Mouse (Mus musculus): ENCODE measurements around the gene Pea15a. TPM values are rescaled to one million over a fixed set of nuclear protein-coding genes. Genes with fewer than 3 reads are reported as not detected.

Pea15a gene
- polyA plus RNA-seq, 1 experiment from 2014 or later: 398 TPM

DNA sequence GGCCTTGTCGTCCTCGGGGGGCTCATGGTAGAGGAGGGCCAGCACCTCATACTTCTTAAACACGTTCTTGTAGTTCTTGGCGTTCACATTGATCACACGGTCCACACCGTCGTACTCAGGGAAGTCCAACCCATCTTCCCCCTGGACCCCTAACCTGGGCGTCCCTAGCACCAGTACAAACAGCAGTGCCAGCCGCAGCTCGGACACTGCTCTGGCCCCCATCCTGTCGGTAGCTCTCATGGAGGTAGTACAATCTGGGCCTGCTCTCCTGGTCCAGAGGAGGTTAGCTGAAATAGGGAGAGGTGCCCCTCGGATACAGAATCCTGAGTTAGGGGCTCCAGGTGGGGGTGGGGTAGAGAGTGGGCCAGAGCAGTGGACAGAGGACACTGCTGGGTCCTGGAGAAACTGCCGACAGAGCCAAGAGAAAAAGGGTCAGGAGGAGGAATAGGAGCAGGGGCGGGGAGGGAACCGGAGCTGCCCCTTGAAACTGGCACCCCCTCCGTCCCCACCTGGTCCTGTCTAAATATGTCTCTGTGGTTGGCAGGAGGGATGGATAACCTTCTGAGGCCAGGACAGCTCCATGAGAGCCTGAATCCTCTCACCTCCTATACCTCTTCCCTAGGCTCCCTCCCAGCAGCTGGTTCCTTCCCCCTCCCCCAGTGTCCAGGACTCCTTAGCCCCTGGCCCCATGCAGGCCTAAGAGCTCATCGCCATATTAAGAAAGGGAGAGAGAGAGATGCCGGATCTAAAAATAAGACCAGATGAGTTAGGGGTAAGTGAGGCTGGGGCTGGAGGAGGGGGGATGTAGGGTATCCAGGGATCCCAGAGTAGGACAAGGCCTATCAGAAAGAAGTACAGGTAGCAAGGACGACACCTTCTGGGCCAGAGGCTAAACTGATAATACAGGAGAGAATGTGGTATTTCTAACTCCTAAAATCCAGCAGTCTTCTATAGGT, 13.1 kb upstream of the Pea15a start, which contains the start of gene Casq1:
Gene Casq1, minus strand, starts transcription at position 418 of the 956 bp plus-strand sequence.
- peak within 1 kb of the TSS; percentile 53 for H3K27ac ChIP-seq
- H3K9ac ChIP-seq (replicated peaks): no peak within 1 kb of the TSS
- no peaks in the 10 kb centered on the region for H3K9me3 ChIP-seq
- H3K4me3 ChIP-seq (replicated peaks): no peak within 1 kb of the TSS
- ATAC-seq: no peak
- 82% methylated on average over 19 of the region's 19 CpGs for WGBS
- peaks cover 47% of the 10 kb centered on the region for H3K4me1 ChIP-seq (replicated peaks)
- no peaks in the 10 kb centered on the region for H3K36me3 ChIP-seq
- H3K4me2 ChIP-seq (replicated peaks): no peak within 1 kb of the TSS
- H3K27me3 ChIP-seq: no peaks in the 10 kb centered on the region

DNA sequence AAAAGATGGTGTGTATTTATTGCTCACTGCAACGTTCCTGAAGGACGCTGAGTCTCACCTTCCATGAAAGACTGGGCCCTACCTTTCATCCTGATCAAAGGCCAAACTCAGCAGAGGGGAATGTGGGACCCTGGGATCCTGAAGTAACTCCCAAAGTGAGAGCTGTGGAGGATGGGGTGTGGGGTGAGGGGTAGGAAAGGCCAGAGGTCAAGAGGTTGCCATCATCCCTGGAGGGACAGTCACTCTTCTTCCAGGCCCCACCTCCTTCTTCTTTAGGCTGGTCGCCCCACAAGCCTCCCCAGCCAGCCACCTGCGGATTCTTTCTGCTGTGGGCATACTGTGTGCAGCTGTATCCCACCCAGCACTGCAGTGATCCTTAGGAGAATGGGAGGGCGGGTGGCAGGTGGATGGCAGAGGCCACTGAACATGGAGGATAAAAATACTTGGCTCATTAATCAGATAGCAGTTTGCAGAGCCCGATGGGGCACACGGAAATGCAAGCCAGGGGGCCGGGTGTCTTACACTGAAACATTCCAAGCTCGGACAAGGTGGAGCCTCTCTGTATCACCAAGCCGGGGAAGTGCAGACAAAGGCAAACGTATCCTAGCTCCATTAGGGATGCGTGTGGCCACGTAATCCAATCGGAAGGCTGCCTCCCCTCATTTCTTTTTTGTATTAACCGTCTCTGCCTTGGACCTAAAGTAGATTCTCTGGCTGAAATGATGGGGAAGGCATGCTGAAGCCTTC, 11.7 kb upstream of the Pea15a start:
- Histone ChIP-seq H3K36me3 (no peaks in the 10 kb centered on the region), H3K9me3 (no peaks in the 10 kb centered on the region), H3K27me3 (no peaks in the 10 kb centered on the region), H3K4me1 (replicated peaks) (peaks cover 55% of the 10 kb centered on the region), H3K27ac (no peak overlapping the region), H3K4me2 (replicated peaks) (no peak overlapping the region), H3K4me3 (replicated peaks) (no peak overlapping the region), H3K9ac (replicated peaks) (no peak overlapping the region)
- ATAC-seq: no peak
- 47% methylated on average over 15 of the region's 15 CpGs for WGBS

DNA sequence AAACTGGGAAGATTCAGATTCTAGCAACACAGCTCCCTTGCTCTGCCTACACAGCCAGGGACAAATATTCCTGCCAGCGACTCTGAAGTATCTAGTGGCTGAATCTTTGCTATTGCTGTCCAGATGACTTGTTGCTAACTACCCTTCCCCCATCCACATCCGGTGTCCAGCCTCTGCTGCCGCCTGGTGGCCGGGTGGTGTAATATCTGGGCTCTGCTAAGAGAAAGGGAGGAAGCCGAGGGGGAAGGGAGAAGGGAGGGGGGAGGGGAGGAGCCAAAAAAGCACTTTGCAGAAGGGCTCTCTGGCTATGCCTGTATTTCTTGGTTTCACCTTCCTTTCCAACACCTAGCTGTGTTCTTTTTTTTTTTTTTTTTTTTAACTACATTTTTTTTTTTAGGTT, 10.5 kb upstream of the Pea15a start:
- Histone ChIP-seq H3K9ac (replicated peaks) (0 out of 2 replicates have a peak overlapping the region, but pooled peaks have one; percentile 33), H3K36me3 (no peaks in the 10 kb centered on the region), H3K27ac (peak overlapping the region; percentile 7; the same call in 1 of the 2 replicates), H3K4me2 (replicated peaks) (peak overlapping the region; percentile 25; the same call in 1 of the 2 replicates), H3K4me3 (replicated peaks) (no peak overlapping the region), H3K27me3 (no peaks in the 10 kb centered on the region), H3K4me1 (replicated peaks) (peaks cover 65% of the 10 kb centered on the region), H3K9me3 (no peaks in the 10 kb centered on the region)
- WGBS: 0% methylated on average over 5 of the region's 5 CpGs
- ATAC-seq: peak; percentile 29

DNA sequence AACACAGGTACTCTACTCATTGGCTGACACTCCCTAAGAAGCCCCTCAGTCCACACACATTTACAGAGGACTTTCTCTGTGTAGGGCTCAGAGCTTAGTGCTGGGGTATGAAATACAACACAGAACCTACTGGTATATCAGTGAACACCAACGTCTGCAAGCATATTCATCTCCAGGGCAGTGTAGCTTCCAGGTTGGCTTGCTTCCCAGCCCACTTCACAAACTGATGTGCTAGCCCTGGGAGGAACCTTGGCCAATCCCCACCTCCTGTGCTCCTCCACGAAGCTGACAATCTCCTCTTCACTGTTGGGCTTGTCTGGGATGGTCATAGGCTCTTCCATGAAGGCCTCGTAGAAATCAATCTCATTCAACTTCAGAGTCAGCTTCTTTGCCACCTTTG, 8.1 kb upstream of the Pea15a start:
- no peak for ATAC-seq
- WGBS: 79% methylated on average over 3 of the region's 3 CpGs
- Histone ChIP-seq H3K27ac (no peak overlapping the region), H3K9ac (replicated peaks) (no peak overlapping the region), H3K36me3 (no peaks in the 10 kb centered on the region), H3K27me3 (no peaks in the 10 kb centered on the region), H3K4me3 (replicated peaks) (no peak overlapping the region), H3K4me2 (replicated peaks) (no peak overlapping the region), H3K9me3 (no peaks in the 10 kb centered on the region), H3K4me1 (replicated peaks) (peaks cover 41% of the 10 kb centered on the region)

DNA sequence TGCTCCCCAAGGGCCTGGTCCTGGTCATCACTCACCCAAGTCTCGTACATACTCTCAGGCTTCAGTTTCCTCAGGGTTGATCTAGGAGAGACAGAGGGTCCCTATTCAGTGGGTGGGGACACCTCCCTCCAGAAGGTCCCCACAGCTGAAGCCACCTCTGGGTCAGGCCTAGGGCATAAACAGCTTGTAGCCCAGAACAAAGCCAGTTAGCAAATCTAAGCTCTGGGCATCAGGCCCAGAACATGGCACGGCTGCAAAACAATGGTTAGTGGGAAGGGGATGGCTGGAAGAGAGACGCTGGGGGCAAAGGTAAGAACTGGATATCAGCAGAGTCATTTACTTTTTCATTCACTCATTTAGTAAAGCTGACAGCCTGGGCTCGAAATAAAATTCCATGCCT, 7.2 kb upstream of the Pea15a start:
- no peaks in the 10 kb centered on the region for H3K36me3 ChIP-seq
- H3K9me3 ChIP-seq: no peaks in the 10 kb centered on the region
- no peak overlapping the region for H3K4me2 ChIP-seq (replicated peaks)
- no peak overlapping the region for H3K4me3 ChIP-seq (replicated peaks)
- no peaks in the 10 kb centered on the region for H3K27me3 ChIP-seq
- peaks cover 32% of the 10 kb centered on the region for H3K4me1 ChIP-seq (replicated peaks)
- H3K27ac ChIP-seq: peak overlapping the region; percentile 25
- ATAC-seq: peak; percentile 37
- 43% methylated on average over 4 of the region's 4 CpGs for WGBS
- H3K9ac ChIP-seq (replicated peaks): no peak overlapping the region

DNA sequence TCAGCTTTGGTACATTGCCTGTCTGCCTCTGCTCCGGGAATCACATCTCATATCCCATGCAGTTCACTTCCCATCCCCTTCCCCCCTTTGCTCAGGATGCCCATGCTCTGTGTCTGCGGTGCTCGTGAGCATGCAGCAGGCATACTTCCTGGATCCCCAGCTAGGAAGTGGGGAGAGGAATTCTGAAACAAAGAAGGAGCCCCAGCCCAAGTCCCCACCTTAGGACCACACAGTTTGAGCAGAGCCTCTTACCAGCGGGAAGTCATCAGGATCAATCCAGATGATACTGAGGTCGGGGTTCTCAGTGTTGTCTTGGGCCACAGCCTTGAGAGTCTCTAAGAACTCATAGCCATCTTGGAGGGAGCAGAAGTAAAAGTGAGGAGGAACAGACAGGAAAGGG, 6.2 kb upstream of the Pea15a start:
- no peak for ATAC-seq
- H3K27me3 ChIP-seq: no peaks in the 10 kb centered on the region
- no peaks in the 10 kb centered on the region for H3K36me3 ChIP-seq
- no peaks in the 10 kb centered on the region for H3K9me3 ChIP-seq
- peaks cover 29% of the 10 kb centered on the region for H3K4me1 ChIP-seq (replicated peaks)
- WGBS: 56% methylated on average over 5 of the region's 5 CpGs
- no peak overlapping the region for H3K4me2 ChIP-seq (replicated peaks)
- 0 out of 2 replicates have a peak overlapping the region, but pooled peaks have one; percentile 4 for H3K9ac ChIP-seq (replicated peaks)
- H3K27ac ChIP-seq: 0 out of 2 replicates have a peak overlapping the region, but pooled peaks have one; percentile 19
- H3K4me3 ChIP-seq (replicated peaks): no peak overlapping the region

DNA sequence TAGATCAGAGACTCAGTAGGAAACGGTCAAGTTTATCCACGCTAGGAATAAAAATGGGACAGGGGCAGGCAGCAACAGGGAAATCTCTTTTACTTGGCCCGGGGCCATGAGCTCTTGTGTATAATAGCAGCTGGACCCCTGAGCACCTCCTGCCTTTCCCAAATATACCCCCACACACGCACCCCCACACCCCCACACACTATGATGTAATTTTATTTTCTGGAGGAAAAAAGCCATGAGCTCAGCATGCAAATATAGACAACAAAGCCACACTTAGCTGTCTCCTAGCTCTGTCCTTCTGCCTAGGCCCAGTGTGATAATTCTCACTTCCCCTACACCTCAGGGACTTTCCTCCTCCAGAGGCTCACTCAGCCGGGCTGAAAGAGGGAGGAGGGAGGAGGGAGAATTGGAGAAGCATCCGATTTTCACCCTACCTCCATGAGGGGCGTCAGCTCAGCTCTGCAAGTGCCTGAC, 544 bp upstream of the Pea15a start:
- 6% methylated on average over 7 of the region's 7 CpGs for WGBS
- Histone ChIP-seq H3K27ac (peak overlapping the region; percentile 96), H3K4me3 (replicated peaks) (peak overlapping the region; percentile 65), H3K9me3 (no peaks in the 10 kb centered on the region), H3K9ac (replicated peaks) (peak overlapping the region; percentile 90), H3K4me2 (replicated peaks) (peak overlapping the region; percentile 93), H3K36me3 (no peaks in the 10 kb centered on the region), H3K27me3 (no peaks in the 10 kb centered on the region), H3K4me1 (replicated peaks) (peaks cover 53% of the 10 kb centered on the region)
- peak; percentile 2 for ATAC-seq

DNA sequence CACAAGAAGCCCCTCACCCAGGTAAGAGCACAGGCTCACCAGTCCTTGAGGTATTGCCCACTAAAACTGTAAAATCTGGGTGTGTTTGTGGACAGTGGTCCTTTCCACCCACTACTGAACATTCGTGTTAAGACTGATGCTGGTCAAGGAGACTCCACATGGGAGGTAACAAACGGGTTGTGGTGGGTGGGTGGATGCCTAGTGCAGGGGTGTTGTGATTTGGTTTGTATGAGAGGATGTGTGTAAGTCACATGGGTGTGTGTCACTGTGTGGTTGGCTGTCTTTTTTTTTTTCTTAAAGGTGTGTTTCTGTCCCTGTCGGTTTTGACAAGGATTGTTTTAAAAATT, 890 bp downstream of the Pea15a start:
- Histone ChIP-seq H3K4me3 (replicated peaks) (peak overlapping the region; percentile 65), H3K27me3 (no peaks in the 10 kb centered on the region), H3K27ac (peak overlapping the region; percentile 96), H3K36me3 (no peaks in the 10 kb centered on the region), H3K9me3 (no peaks in the 10 kb centered on the region), H3K4me2 (replicated peaks) (peak overlapping the region; percentile 93), H3K9ac (replicated peaks) (peak overlapping the region; percentile 90), H3K4me1 (replicated peaks) (peaks cover 67% of the 10 kb centered on the region)
- WGBS: 5% methylated on average over 3 of the region's 3 CpGs
- ATAC-seq: no peak

DNA sequence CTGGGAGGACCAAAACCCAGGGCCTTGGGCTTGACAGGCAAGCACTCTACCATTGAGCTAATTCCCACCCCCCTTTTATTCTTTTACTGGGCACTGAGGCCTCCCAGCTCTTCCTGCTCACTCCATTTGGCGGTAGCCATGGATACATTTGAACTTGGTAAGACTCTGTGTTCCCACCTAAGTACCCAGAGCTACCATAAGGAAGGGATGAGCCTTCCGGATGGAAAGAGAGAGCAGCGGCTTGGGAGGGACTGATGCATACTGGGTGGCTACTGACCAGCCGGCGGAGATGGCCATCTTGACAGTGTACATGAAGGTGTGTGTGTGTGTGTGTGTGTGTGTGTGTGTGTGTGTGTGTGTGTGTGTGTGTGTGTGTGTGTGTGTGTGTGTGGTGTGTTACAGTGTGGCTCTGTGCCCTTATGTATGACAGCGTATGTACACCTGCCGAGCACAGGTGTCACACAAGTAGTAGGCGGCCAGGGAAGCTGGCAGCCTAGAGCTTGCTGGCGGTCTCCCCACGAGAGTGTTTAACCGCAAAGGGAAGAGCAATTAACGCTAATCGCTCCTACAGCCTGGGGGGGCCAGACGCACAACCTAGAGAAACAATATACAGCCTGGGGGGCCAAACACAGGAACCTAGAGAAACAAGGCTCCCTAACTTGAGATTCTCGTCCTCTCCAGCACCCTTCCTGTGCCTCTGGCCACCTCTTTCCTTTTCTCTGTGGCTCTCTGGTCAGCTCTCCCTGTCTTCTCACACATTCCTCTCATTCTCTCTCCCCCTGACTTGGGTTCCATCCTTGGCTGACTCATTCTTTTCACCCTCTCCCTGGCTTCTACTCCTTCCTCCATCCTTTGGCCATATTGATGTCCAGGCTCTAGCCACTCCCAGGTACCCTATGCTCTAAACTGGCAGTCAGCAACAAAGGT, 1.5 kb downstream of the Pea15a start:
- Histone ChIP-seq H3K27me3 (no peaks in the 10 kb centered on the region), H3K4me2 (replicated peaks) (peak overlapping the region; percentile 93), H3K9me3 (no peaks in the 10 kb centered on the region), H3K4me1 (replicated peaks) (peaks cover 73% of the 10 kb centered on the region), H3K27ac (peak overlapping the region; percentile 96), H3K9ac (replicated peaks) (peak overlapping the region; percentile 90), H3K4me3 (replicated peaks) (peak overlapping the region; percentile 65), H3K36me3 (peaks cover 4% of the 10 kb centered on the region)
- WGBS: 9% methylated on average over 15 of the region's 15 CpGs
- no peak for ATAC-seq

DNA sequence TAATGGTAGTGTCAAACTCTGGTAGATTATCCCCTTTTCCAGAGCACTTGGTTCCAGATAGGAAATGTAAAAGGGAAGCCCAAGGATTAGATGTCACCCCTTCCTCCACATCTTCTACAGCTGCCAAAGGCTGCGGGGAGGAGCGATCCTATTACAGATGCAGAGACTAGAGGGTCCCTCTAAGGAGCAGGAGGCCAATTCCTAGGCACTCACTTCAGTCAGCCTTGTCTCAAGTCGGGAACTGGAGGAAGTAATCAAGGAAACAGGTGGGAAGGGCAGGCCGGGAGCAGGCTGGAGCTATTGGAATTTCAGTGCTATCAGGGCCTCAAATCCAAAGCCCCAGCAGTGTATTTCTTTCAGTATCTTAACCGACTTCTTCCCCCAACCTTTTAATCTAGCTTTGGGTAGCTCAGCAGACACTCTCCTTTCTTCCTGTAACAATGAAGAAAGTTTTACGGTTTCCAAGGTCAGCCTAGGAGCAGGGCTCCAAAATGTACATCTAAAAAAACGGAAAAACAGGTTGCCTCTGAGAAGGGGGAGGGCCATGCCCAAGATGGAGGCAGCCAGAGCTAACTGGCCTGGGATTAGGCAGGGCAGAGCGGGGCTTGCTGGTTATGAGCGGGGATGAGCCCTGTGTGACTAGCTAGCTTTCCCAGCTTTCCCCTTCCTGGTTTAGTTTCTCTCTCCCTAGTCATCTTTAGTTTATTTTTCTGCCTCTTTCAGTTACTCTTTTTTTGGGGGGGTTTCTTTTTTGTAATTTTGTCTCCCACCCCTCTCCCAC, 2.4 kb downstream of the Pea15a start:
- H3K9me3 ChIP-seq: no peaks in the 10 kb centered on the region
- H3K36me3 ChIP-seq: peaks cover 12% of the 10 kb centered on the region
- H3K4me2 ChIP-seq (replicated peaks): peak overlapping the region; percentile 93
- ATAC-seq: no peak
- peak overlapping the region; percentile 65 for H3K4me3 ChIP-seq (replicated peaks)
- no peaks in the 10 kb centered on the region for H3K27me3 ChIP-seq
- H3K4me1 ChIP-seq (replicated peaks): peaks cover 82% of the 10 kb centered on the region
- WGBS: 4% methylated on average over 9 of the region's 9 CpGs
- H3K9ac ChIP-seq (replicated peaks): peak overlapping the region; percentile 90
- peak overlapping the region; percentile 96 for H3K27ac ChIP-seq

DNA sequence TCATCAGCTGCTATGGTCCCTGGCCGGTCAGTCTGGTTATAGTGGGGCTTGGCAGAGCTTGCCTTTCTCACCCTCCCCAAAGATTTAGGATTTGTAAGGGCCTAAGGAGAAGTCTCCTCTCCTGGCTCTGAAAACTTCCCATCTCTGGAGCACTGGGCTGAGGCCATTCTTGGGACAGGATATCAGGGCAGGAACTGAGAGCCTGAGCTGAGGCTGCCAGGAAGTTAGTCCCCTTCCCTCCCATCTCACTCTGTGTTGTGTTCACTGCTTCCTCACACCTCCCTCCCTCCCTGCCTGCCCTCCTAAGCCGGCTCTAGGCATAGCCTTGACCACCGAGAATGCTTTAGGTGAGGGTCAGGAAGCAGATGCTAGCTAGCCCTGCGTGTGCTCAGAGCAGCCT, 3.0 kb downstream of the Pea15a start:
- Histone ChIP-seq H3K27ac (peak overlapping the region; percentile 96), H3K4me1 (replicated peaks) (peaks cover 82% of the 10 kb centered on the region), H3K9ac (replicated peaks) (peak overlapping the region; percentile 90), H3K4me3 (replicated peaks) (peak overlapping the region; percentile 65), H3K4me2 (replicated peaks) (peak overlapping the region; percentile 93), H3K27me3 (no peaks in the 10 kb centered on the region), H3K9me3 (no peaks in the 10 kb centered on the region), H3K36me3 (peaks cover 18% of the 10 kb centered on the region)
- no peak for ATAC-seq
- 0% methylated on average over 4 of the region's 4 CpGs for WGBS

Data from midbrain, embryonic 13.5 days (tissue).